Mouse (Mus musculus) activated CD4-positive, CD25-positive, alpha-beta regulatory T cell, adult 4 months (primary cell): ENCODE results near the gene Efhd2. TPM values are rescaled to one million over a fixed set of nuclear protein-coding genes. Genes with fewer than 3 reads are reported as not detected.

Experiments used
- ATAC-seq: one replicate; pipeline ENCODE4 v1.8.0; 2017
- polyA plus RNA-seq, 2 experiments: library from polyadenylated mRNA; unstranded; fragments of 100-300 nt; shearing (Covaris generic); gene quantifications; one replicate each; pipeline ENCODE4 v1.2.1; 2017

The Efhd2 gene
- polyA plus RNA-seq, 2 experiments from 2014 or later: 23.5 to 26.9 TPM

- ATAC-seq: peak; percentile 32
Observed at GRCm38 (mm10) chr4:141857422-141857930, 17.2 kb downstream of the Efhd2 start.

- no peak for ATAC-seq
Observed at GRCm38 (mm10) chr4:141853437-141853836, 21.3 kb downstream of the Efhd2 start.

GRCm38 (mm10) chr4:141845999-141846398 is 28.7 kb downstream of the Efhd2 start, which contains the start of gene Ctrc:
Gene Ctrc, minus strand, starts transcription at chr4:141846359.
- ATAC-seq: no peak

DNA sequence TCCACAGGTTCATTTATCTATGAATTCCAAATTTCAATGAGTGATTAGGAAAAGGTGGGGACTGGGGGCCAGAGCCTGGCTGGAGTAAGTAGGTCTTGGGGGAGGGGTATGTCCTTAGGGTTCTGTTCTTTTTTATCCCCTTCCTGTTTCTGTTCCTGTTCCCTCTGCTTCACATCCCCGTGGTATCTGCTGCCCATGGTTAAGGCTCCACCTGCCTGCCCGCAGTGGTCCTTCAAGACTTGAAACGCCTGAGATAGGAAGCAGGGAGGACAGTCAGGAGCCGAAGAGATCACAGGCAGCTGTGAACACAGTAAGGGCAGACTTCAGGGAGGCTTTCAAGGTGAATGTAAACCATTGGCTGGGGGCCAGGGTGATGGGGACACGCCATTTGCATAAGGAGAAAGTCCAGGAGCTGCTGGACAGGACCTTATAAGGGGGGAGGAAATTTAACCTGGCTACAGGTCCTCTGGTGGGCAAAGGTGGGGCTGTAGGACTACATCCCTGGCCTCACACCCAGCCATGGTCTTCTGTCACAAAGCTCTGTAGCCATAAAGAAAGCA is 40.1 kb downstream of the Efhd2 start:
- ATAC-seq: no peak

- ATAC-seq: no peak
Observed at GRCm38 (mm10) chr4:141833911-141834310, 40.8 kb downstream of the Efhd2 start.

- no peak for ATAC-seq
Observed at GRCm38 (mm10) chr4:141831361-141831760, 43.4 kb downstream of the Efhd2 start.

DNA sequence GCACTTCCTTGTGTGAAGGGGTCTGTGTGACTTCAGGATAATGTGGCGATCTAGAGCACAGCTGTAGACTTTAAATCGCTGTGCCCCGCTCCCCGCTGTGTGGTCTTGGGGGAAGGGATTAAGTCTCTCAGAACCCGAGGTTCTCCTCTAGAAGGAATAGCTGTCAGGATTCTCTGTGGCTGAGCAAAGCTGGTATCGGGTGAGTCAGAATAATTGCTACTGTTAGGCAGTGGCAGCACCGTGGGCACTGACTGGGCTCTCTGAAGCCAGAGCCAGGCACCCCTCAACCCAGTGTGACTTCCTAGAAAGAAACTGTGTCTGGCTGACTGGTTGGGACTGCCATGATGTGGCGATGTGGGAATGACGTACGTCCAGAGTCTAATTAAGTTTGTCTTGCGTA is 44.3 kb downstream of the Efhd2 start:
- no peak for ATAC-seq

DNA sequence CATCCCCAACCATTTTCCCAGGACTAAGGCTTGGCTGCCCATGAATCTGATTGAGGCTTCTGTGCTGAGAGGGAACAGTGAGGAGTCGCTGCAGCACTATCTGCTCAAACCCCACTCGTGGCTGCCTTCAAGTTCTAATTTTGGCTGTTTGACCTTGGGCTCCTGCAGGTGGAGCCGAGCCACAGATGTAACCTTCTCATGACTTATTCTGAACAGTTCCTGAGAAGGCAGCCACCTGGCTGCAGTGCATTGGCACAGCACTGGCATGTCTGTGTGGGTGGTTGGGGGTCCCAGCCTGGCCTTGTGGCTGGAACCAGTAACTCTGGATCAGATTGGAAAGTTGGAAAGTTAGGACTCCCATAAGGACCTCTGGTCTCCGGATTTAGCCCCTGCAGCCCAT is 46.5 kb downstream of the Efhd2 start:
- ATAC-seq: no peak

- ATAC-seq: no peak
Observed at GRCm38 (mm10) chr4:141827401-141827800, 47.3 kb downstream of the Efhd2 start.

- ATAC-seq: no peak
Observed at GRCm38 (mm10) chr4:141826060-141826459, 48.7 kb downstream of the Efhd2 start, which contains the start of gene Cela2a. Gene Cela2a, minus strand, starts transcription at chr4:141826160.

- no peak for ATAC-seq
Observed at GRCm38 (mm10) chr4:141822979-141823378, 51.7 kb downstream of the Efhd2 start.

DNA sequence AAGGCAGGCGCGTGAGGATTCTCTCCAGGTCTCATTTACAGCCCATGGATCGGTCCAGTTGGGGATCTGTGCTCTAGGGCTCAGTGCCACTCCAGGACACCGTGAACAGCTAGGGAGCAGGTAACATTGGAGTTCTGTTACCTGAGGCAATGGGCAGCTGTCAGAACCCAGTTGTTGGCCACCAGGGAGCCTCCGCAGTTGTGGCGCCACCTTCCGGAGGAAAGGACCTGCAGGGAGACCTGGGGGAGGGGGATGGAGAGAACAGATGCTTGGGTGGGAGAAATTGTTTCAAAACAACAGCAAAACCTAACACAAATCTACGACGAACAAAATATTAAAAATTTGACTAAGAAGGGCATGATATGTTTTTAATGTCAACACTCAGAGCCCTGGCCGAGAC is 52.6 kb downstream of the Efhd2 start:
- no peak for ATAC-seq

- no peak for ATAC-seq
Observed at GRCm38 (mm10) chr4:141821178-141821577, 53.5 kb downstream of the Efhd2 start.

GRCm38 (mm10) chr4:141819316-141819715 is 55.4 kb downstream of the Efhd2 start:
- no peak for ATAC-seq

DNA sequence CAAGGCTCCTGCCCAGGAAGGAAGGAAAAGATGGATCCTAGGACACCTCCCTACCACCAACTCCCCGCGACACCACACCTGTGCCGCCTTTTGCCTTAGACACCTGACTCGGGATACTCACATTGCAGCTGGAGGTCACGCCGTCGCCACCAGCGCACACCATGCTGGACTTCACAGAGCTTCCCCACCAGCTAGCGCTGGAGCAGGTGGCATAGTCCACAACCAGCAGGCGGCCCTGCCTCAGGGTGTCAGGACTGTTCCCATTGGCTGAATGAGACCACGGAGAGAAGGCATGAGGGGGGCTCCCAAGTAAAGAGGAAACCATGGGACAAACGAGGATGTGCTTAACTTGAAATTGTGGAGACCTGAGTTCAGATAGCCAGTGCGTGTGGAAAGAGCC is 55.9 kb downstream of the Efhd2 start:
- ATAC-seq: no peak

DNA sequence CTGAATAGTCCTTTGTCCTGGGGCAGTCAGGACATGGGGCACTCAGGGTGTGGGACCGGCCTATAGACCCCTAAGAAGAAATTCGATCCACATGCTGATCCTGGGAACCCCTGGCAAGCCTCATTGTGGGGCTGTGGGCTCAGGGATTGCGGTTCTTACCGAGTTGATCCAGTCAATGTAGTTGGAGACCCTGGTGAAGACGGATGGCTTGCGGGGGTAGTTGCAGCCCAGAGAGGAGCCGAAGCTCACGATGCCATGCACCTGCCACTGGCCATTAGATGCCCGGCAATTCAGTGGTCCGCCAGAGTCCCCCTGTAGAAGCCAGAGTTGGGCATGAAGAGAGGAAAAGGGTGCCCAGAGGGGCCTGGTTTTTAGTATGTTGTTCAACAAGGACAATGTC is 57.0 kb downstream of the Efhd2 start:
- no peak for ATAC-seq

DNA sequence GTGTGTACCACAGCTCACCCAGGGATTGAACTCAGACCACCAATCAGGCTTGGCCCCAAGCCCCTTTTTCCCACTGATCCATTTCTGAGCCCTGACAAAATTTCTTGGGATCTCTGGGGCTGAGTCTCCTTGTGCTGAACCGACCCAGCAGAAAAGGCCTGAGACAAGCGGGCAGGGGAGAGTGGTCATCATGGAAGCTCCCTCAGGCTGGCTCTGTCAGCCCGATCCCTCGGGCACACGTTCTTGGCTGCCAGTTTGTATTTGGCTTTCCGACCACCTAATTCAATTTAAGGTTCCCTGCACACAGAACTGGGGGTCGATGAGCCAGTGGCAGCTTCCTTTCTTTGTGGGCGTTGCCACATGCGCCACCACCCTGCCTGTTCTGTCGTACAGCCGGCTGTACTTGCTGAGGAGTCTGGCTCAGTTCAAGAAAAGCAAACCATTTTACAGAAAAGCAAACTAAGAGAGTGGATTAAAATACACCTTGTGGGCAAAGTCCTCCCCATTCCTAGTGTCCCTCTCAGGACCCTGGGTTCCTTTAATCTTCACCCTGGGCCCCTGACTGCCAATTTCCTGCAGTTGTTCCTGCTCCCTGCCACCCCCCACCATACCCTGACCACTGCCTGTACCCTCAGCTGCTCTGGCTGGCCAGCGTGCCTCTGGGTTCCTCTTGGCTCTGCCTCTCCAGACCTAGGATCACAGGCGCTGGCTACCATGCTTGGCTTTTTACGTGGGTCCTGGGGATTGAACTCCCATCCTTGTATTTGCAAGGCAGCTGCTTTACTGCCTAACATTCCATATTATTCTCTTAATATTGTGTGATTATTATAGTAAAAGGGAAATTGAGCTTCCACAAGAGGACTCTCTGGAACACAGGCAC is 57.7 kb downstream of the Efhd2 start:
- no peak for ATAC-seq

- no peak for ATAC-seq
Observed at GRCm38 (mm10) chr4:141816267-141816666, 58.5 kb downstream of the Efhd2 start.

DNA sequence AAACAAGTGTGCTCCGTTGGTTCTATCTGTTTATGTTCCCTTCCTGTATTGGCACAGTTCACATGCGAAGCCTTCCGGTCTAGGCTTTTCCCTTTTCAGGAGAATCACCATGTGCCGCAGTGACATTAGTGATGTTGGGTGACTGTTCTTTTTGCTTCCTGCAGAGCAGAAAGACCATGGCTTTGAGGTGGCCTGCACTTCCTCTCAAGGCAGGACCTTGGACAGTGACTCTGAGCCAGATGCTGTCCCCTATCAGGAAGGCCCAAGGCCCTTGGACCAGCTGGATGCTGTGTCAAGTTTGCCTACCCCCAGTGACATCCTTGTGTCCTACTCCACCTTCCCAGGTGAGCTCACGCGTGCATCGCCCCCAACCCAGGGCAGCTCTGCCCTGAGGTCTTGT is 63.3 kb downstream of the Efhd2 start:
- no peak for ATAC-seq

DNA sequence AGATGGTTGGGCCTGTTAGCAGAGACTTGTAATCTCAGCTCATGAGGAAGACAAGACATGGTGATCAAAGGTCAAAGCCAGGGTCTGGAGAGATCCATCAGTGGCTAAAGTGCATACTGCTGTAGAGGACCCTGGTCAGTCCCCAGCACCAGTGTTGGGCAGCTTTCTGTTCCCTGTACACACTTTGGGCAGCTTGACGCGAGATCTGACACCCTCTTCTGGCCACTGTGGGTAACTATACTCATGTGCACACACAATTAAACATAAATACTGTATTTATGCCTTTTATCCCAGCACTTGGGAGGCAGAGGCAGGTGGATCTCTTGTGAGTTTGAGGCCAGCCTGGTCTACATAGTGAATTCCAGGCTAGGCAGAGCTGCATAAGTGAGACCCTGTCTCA is 63.7 kb downstream of the Efhd2 start:
- ATAC-seq: no peak

DNA sequence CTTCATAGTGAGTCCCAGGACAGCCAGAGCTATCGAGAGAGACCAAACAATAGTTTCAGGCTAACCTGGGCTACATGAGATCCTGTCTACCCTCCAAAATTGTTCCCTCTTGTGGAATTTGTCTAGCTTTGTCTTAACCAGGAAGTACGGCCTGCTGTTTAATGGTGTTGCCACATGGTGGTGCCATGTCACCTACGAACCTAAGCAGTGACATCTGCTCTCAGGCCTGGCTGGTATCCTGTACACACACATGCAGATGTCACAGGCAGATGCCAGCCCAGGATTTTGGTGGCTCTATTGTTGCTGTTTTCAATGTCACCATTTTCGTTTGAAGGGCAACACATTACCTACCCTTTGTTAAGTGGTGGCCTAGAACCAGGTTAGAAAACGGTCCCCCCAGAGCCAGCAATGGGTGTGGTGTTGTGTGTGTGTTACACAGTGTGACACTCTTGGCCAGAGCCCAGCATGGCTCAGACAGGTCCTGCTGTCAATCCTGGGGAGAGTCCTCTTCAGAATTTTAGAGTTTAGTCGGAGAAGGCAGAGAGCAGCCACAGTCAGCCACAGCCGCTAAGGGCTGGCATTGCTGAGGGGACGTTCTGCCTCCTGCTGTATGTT is 64.8 kb downstream of the Efhd2 start:
- ATAC-seq: peak; percentile 66
